Mouse (Mus musculus): ENCODE data around the gene Fam111a.

- TF ChIP-seq CTCF (IDR thresholded peaks at IDR 0.05; ENCODE audit: control insufficient read depth, insufficient read depth, low read length) = no peak
- TF ChIP-seq POLR2A (IDR thresholded peaks at IDR 0.05; ENCODE audit: borderline replicate concordance, control insufficient read depth, low read depth, low read length) = no peak
Observed at GRCm38 (mm10) chr19:12539975-12540374, 5.6 kb upstream of the Fam111a start.
